Mouse (Mus musculus): ENCODE results near the gene Tmem63a.

Tmem63a gene

DNA sequence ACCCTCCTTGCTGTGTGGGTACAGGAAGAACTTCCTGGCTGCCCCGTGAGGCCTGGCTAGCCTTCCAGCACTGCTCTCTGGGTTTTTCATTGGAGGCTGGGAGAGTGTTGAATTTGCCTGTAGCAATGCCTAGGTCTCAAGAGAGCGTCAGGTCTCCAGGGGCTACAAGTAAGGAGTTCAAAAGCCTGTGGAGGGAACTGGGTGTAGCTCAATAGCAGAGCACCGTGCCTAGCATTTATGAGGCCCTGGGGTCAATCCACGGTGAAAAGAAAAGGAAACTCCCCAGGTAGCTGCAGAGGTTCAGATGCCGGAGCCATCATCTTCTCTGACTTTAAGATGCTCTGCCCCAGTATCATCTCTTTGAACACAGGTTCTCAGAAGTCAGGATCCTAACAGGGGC lies 69.5 kb downstream of the Tmem63a start:
- DNase-seq = no peak

- no peak for DNase-seq
Observed at GRCm38 (mm10) chr1:181012416-181012815, 70.3 kb downstream of the Tmem63a start.

- DNase-seq = no peak
Observed at GRCm38 (mm10) chr1:181013446-181013845, 71.3 kb downstream of the Tmem63a start.

- DNase-seq = no peak
Observed at GRCm38 (mm10) chr1:181014731-181015500, 72.8 kb downstream of the Tmem63a start.

DNA sequence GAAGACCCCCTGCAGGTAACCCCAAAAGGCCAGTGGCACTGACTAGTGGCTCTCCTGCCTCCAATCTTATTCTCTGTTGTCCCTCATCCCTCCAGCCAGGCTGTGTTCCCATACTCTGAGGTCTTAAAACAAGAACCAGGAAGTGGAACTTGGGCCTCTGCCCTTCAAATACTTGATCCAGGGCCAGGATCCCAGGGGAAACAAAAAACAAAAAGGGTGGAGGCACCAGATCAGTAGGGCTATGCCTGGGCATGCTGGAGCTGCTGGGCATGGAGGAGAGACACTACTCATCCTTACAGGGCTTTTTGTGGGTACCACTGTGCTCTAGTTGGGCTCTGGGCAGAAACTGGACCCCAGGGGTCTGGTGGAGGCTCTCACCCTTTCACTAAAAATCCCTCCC lies 73.4 kb downstream of the Tmem63a start:
- no peak for DNase-seq

- DNase-seq = no peak
Observed at GRCm38 (mm10) chr1:181016045-181016444, 73.9 kb downstream of the Tmem63a start.

GRCm38 (mm10) chr1:181016532-181017131 lies 74.5 kb downstream of the Tmem63a start:
- DNase-seq = peak; percentile 61

DNA sequence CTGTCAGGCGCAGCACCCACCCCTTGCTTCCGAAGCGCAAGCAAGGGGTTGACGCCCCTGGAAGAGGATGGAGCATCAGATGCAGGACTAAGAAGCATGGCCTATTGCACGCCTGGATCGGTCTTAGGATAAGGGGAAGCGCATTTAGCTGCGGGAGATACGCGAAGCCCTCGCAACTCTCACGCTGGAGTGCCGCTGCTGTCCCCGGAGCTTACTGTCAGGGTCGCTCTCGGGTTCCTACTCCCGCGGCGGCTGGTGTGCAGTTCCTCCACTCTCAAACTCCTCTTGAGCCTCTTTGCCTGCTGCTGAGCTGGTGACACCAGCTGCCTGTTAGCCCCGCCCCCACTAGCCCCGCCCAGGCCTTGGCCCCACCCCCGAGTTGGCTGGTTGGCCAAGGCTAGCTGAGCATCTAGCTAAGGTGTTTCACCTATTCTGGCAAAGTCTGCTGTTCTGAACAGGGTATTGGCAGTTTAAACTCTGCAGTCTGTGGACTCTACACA lies 75.1 kb downstream of the Tmem63a start:
- peak; percentile 83 for DNase-seq

DNA sequence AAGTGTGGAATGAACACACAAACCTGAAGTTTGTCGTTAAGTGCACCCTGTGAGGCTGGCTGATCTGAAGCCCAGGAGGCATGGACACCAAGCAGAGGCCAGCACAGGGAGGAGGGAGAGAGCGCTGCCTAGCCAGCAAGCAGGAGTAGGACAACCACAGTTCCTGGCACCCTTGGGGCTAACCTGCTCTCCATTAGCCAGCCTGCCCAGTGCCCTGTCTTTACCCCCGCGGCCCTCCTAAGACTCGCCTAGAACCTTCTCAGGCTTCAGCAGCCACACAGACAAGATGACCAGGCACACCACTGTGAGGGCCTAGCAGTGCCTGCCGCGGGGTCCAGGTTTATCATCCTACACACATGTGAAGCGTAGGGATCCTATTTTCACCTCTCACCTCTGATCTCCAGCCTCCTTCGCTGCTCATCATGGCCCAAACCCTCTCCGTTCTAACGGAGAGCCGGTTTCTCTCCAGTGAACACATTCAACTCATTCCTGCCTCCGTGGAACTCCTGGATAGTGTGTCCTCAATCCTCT lies 75.8 kb downstream of the Tmem63a start:
- no peak for DNase-seq

DNA sequence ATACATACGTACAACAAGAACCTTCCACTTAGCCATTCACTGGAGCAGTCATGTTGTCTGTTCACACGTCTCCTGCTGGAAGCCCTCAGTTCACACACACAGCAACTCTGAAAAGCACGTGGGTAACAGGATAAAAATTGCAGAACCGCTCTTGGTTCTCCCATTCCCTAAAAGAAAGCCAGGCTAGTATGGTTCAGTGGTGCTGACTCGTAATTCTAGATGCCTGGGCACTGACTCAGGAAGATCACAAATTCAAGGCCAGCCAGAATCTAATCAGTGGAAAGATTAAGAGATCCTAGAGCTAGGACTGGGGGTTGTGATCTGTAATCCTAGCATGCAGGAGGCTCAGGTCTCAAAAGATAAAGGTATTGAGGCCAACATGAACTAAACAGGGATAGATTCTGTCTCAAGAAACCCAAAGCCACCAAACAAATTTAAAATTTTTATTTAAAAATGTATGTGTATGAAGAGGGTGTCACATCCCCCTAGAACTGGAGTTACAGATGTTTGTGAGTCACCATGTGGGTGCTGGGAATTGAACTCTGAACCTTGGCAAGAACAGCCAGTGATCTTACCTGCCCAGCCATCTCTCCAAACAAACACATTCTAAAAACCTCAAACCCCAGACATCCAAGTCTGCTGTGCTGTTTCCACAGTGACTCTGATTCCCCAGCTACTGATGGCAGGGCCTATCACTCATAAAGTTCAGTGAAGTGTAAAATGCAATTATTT lies 78.8 kb downstream of the Tmem63a start, which contains the start of gene Ephx1:
Gene Ephx1, minus strand, starts transcription at position 149 of the 732 bp plus-strand sequence.
- no peak for DNase-seq

DNA sequence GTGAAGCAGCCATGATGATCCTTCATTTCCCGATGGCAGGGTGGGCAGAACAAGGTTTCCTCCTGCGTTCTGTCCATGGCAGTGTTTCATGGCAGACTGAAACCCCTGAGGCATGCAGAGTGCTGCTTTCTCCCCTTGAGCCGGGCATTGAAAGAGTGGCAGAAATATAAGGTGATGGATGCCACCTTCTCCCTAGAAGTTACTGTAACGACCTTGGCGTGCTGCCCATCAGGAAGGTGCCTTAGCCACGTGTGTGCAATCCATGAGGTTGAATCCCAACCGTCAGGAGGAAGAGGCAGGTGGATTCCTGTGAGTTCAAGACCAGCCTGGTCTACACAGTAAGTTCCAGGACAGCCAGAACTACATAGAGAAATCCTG lies 79.3 kb downstream of the Tmem63a start:
- no peak for DNase-seq

- peak; percentile 74 for DNase-seq
Observed at GRCm38 (mm10) chr1:181022265-181022664, 80.1 kb downstream of the Tmem63a start.
